ENCODE assay signal across 30 mouse cellular contexts in genomic region chr4:150887903-150888302, GRCm38 (mm10). TPM values are rescaled to one million over a fixed set of nuclear protein-coding genes. Genes with fewer than 3 reads are reported as not detected.
DNase-seq lines count a peak whose midpoint lies in the region; ATAC-seq and TF ChIP-seq lines count a peak whose summit lies in the region.
"Had no signal": no experiment of that assay in that cellular context is flagged by ENCODE, and none has a peak within 500 bp of the region (broad histone marks: within the 10 kb centered on the region; RNA-seq: fewer than 3 reads in every experiment).

No protein-coding gene starts in this region.

- TF ChIP-seq POLR2A in ES-Bruce4 (IDR thresholded peaks at IDR 0.05; ENCODE audit: insufficient read depth, low read length), result no peak

- H3K9me3 ChIP-seq in kidney, embryonic 15.5 days (replicated peaks), result no peaks in the 10 kb centered on the region
- H3K9me3 ChIP-seq in lung, embryonic 15.5 days, result no peaks in the 10 kb centered on the region
- no peaks in the 10 kb centered on the region for H3K9me3 ChIP-seq in ES-Bruce4 (replicated peaks; ENCODE audit: control insufficient read depth, insufficient read depth, low read length, poor library complexity, severe bottlenecking)
- H3K9me3 ChIP-seq: embryonic facial prominence, embryonic 13.5 days; embryonic facial prominence, embryonic 15.5 days; forebrain, embryonic 10.5 days; forebrain, embryonic 12.5 days; G1E had no signal

- H3K27me3 ChIP-seq in kidney, embryonic 15.5 days, result no peaks in the 10 kb centered on the region
- H3K27me3 ChIP-seq in lung, embryonic 15.5 days, result no peaks in the 10 kb centered on the region
- no peaks in the 10 kb centered on the region for H3K27me3 ChIP-seq in ES-Bruce4 (ENCODE audit: control insufficient read depth, insufficient read depth, low read length, poor library complexity, severe bottlenecking)
- H3K27me3 ChIP-seq: CH12.LX; embryonic facial prominence, embryonic 13.5 days; embryonic facial prominence, embryonic 15.5 days; forebrain, embryonic 12.5 days; Patski had no signal

- TF ChIP-seq CTCF in ES-Bruce4 (IDR thresholded peaks at IDR 0.05; ENCODE audit: low read depth, low read length), result no peak

- H3K27ac ChIP-seq in kidney, embryonic 15.5 days, result peak overlapping the region; percentile 45; the same call in 1 of the 2 replicates
- H3K27ac ChIP-seq in lung, embryonic 15.5 days, result no peak overlapping the region
- peak overlapping the region; percentile 37; the same call in 1 of the 2 replicates for H3K27ac ChIP-seq in ES-Bruce4 (ENCODE audit: insufficient read depth, low read length)
- H3K27ac ChIP-seq: embryonic facial prominence, embryonic 13.5 days; embryonic facial prominence, embryonic 15.5 days; forebrain, embryonic 10.5 days; forebrain, embryonic 12.5 days had no signal

- H3K4me1 ChIP-seq in kidney, embryonic 15.5 days, result peaks cover 26% of the 10 kb centered on the region
- H3K4me1 ChIP-seq in lung, embryonic 15.5 days, result peaks cover 23% of the 10 kb centered on the region
- H3K4me1 ChIP-seq in ES-Bruce4 (ENCODE audit: control insufficient read depth, insufficient read depth, low read length), result peaks cover 7% of the 10 kb centered on the region
- H3K4me1 ChIP-seq: forebrain, embryonic 12.5 days had no signal

- 0 out of 2 replicates have a peak, but pooled peaks have one; percentile 42 for TF ChIP-seq EP300 in ES-Bruce4 (IDR thresholded peaks at IDR 0.05; ENCODE audit: insufficient read depth, low read depth, low read length)

- H3K9ac ChIP-seq in kidney, embryonic 15.5 days, result no peak overlapping the region
- no peak overlapping the region for H3K9ac ChIP-seq in lung, embryonic 15.5 days
- no peak overlapping the region for H3K9ac ChIP-seq in ES-Bruce4 (ENCODE audit: low read depth, poor library complexity, severe bottlenecking)
- H3K9ac ChIP-seq: embryonic facial prominence, embryonic 13.5 days; embryonic facial prominence, embryonic 15.5 days; forebrain, embryonic 12.5 days had no signal

- WGBS in kidney, embryonic 15.5 days, result 77% methylated on average over 5 of the region's 5 CpGs
- 70% methylated on average over 5 of the region's 5 CpGs for WGBS in lung, embryonic 15.5 days

- DNase-seq in kidney, postnatal 14 days, result no peak
- DNase-seq in lung, postnatal 36 days, result no peak
- peak; percentile 62 for DNase-seq in R1 (ENCODE audit: low read depth, low spot score)
- no peak for DNase-seq in gastrocnemius, postnatal 25 days
- DNase-seq: adrenal gland, adult 2 months; adrenal gland, postnatal 10 days; adrenal gland, postnatal 25 days; B cell, adult 2 months; cerebellum, adult 11 months; cerebellum, adult 18-20 months; cerebellum, adult 8-10 months; cerebellum, adult 9-11 months; cerebellum, postnatal 14 days; cerebellum, postnatal 36 days; embryo, embryonic 11 days had no signal

- no peak for ATAC-seq in kidney, embryonic 15.5 days (replicated peaks; ENCODE audit: low FRiP score)
- 0 out of 2 replicates have a peak, but pooled peaks have one; percentile 10 for ATAC-seq in lung, embryonic 15.5 days (ENCODE audit: borderline replicate concordance, extremely low read depth, low FRiP score, low TSS enrichment)
- ATAC-seq: CD4-positive, CD25-positive, alpha-beta regulatory T cell, adult 4 months; forebrain, embryonic 14.5 days; forebrain, embryonic 16.5 days; Patski had no signal

- no peak overlapping the region for H3K4me2 ChIP-seq in kidney, embryonic 15.5 days
- no peak overlapping the region for H3K4me2 ChIP-seq in lung, embryonic 15.5 days
- H3K4me2 ChIP-seq: embryonic facial prominence, embryonic 13.5 days; embryonic facial prominence, embryonic 15.5 days; forebrain, embryonic 12.5 days had no signal

- H3K4me3 ChIP-seq in kidney, embryonic 15.5 days (replicated peaks), result no peak overlapping the region
- no peak overlapping the region for H3K4me3 ChIP-seq in lung, embryonic 15.5 days
- no peak overlapping the region for H3K4me3 ChIP-seq in ES-Bruce4 (ENCODE audit: low read depth, low read length)
- H3K4me3 ChIP-seq: embryonic facial prominence, embryonic 13.5 days; embryonic facial prominence, embryonic 15.5 days; erythroblast, embryonic 14.5 days; forebrain, embryonic 10.5 days; forebrain, embryonic 12.5 days had no signal

- no peaks in the 10 kb centered on the region for H3K36me3 ChIP-seq in kidney, embryonic 15.5 days
- no peaks in the 10 kb centered on the region for H3K36me3 ChIP-seq in lung, embryonic 15.5 days
- no peaks in the 10 kb centered on the region for H3K36me3 ChIP-seq in ES-Bruce4 (ENCODE audit: control insufficient read depth, insufficient read depth, low read length, poor library complexity, severe bottlenecking)
- H3K36me3 ChIP-seq: embryonic facial prominence, embryonic 13.5 days; embryonic facial prominence, embryonic 15.5 days; forebrain, embryonic 10.5 days; forebrain, embryonic 12.5 days; G1E had no signal

RNA-seq across cellular contexts. Expression of gene Park7, which starts 26.3 kb away (rescaled TPM):
- polyA plus RNA-seq in kidney, embryonic 15.5 days (2015; fragmentation: Nextera tagmentation; extraction: Ambion mirVana), result 391 and 393 TPM in 2 replicates
- polyA plus RNA-seq in lung, embryonic 15.5 days (2015; fragmentation: Nextera tagmentation; extraction: Ambion mirVana), result 423 and 449 TPM in 2 replicates
- 210 and 215 TPM in 2 replicates for polyA plus RNA-seq in ES-Bruce4 (2011; ENCODE audit: insufficient read depth, insufficient read length, low read depth, missing spikeins)
- 100 to 1,000 TPM; 669 to 811 TPM for total RNA-seq in gastrocnemius, postnatal 25 days (2021)

RNA-seq across cellular contexts. Expression of gene Tnfrsf9, which starts 26.5 kb away (rescaled TPM):
- polyA plus RNA-seq in kidney, embryonic 15.5 days (2015; fragmentation: Nextera tagmentation; extraction: Ambion mirVana), result 0.32 and 0.40 TPM in 2 replicates
- polyA plus RNA-seq in lung, embryonic 15.5 days (2015; fragmentation: Nextera tagmentation; extraction: Ambion mirVana), result 0.26 and 0.29 TPM in 2 replicates
- 1.1 and 1.6 TPM in 2 replicates for polyA plus RNA-seq in ES-Bruce4 (2011; ENCODE audit: insufficient read depth, insufficient read length, low read depth, missing spikeins)
- under 1 TPM in 1 of 2 experiments, not detected in 1; 0.18 TPM for total RNA-seq in gastrocnemius, postnatal 25 days (2021)
- total RNA-seq: common myeloid progenitor, adult 5-6 weeks had no signal
- polyA plus RNA-seq: adrenal gland, adult 2 months; erythroblast, embryonic 14.5 days had no signal

RNA-seq across cellular contexts. Expression of gene Errfi1, which starts 34.2 kb away (rescaled TPM):
- polyA plus RNA-seq in kidney, embryonic 15.5 days (2015; fragmentation: Nextera tagmentation; extraction: Ambion mirVana), result 29.3 and 34.2 TPM in 2 replicates
- 41.7 and 42.7 TPM in 2 replicates for polyA plus RNA-seq in lung, embryonic 15.5 days (2015; fragmentation: Nextera tagmentation; extraction: Ambion mirVana)
- 44.2 and 44.3 TPM in 2 replicates for polyA plus RNA-seq in ES-Bruce4 (2011; ENCODE audit: insufficient read depth, insufficient read length, low read depth, missing spikeins)
- 10 to 100 TPM; 16.0 to 17.9 TPM for total RNA-seq in gastrocnemius, postnatal 25 days (2021)
- polyA plus RNA-seq: erythroblast, embryonic 14.5 days; G1E had no signal
